Mouse (Mus musculus) kidney, postnatal 25 days (tissue): ENCODE data around the gene Hmgb1.

ENCODE experiments used
- DNase-seq, 2 experiments: peaks; one replicate each; pipeline ENCODE4 v3.0.0; 2021; ENCODE audit warnings: mixed read lengths in 2 of 2

Gene Hmgb1

GRCm38 (mm10) chr5:149184844-149185186 lies 526 bp upstream of the Hmgb1 start:
- DNase-seq, result peak; percentile 60 to 76

DNA sequence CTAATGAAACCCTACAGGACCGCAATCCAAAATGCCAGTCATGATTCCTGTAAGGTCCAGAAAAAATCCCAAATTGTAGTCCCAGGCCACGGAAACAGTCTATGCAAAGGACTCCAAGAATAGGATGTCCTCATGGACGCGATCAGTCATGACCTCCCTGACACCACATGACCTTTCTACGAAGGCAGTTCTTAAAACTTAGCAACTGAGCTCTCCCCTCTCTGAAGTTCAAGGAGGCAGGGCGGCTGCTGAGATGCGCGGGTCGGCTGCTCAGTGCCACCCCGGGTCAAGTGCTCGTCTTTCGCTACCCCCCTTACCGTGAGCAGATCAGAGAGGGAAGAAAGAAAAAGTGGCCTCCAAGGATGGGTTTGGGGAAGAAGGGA lies 577 bp downstream of the Hmgb1 start:
- no peak for DNase-seq

GRCm38 (mm10) chr5:149183122-149183521 lies 1.2 kb downstream of the Hmgb1 start:
- no peak for DNase-seq

DNA sequence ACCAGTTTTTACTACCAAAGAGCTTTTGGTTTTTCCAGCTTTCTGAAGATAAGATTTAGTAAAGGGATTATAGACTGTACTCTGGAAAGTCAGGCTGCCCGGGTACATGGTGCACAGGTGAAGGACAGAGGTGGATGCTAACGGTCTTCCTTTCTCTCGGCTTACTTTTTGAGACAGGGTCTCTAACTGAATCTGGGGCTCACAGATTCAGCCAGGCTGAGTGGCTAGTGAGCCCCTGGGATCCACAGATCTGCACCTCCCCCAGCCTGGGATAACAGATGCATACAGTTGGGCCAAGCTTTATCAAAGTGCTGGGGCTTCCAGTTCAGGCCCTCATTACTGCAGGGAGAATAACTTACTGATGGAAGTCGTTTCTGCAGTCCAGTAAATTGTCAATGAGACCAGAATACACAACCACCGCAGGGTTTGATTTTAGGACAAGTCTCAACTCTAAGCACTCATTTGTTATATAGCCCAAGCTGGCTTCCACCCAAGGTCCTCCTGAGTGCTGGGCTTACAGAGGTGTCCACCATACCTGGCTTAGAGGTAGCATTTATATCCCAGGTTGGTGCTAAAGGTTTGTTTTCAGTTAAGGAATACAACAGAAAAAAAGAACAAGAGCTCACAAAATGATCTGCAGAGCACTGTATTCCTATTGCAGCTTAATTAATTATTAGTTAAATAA lies 2.0 kb downstream of the Hmgb1 start:
- no peak for DNase-seq

- no peak for DNase-seq
Observed at GRCm38 (mm10) chr5:149179826-149180225, 4.5 kb downstream of the Hmgb1 start.

GRCm38 (mm10) chr5:149178095-149178494 lies 6.2 kb downstream of the Hmgb1 start:
- no peak for DNase-seq

GRCm38 (mm10) chr5:149175736-149176135 lies 8.6 kb downstream of the Hmgb1 start:
- no peak for DNase-seq

DNA sequence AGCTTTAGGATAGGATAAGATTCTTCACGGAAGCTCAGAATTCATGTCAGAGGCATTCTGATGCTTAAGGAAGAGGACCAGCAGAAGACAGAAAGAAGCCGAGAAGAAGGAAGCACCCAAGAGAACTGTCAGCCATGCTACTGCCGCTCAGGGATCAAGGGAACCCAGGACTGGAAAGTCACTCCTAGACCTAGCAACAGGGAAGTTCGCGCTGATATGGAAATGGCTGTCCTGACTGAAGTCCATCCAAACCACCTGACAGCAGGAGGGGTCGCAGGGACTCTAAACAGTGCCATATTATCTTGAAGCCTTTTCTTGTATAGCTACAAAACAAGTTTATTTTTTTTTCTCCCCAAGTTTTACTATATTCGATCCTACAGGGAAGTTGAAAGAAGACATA lies 9.8 kb downstream of the Hmgb1 start:
- no peak for DNase-seq

- DNase-seq, result no peak
Observed at GRCm38 (mm10) chr5:149172246-149172645, 12.0 kb downstream of the Hmgb1 start.

DNA sequence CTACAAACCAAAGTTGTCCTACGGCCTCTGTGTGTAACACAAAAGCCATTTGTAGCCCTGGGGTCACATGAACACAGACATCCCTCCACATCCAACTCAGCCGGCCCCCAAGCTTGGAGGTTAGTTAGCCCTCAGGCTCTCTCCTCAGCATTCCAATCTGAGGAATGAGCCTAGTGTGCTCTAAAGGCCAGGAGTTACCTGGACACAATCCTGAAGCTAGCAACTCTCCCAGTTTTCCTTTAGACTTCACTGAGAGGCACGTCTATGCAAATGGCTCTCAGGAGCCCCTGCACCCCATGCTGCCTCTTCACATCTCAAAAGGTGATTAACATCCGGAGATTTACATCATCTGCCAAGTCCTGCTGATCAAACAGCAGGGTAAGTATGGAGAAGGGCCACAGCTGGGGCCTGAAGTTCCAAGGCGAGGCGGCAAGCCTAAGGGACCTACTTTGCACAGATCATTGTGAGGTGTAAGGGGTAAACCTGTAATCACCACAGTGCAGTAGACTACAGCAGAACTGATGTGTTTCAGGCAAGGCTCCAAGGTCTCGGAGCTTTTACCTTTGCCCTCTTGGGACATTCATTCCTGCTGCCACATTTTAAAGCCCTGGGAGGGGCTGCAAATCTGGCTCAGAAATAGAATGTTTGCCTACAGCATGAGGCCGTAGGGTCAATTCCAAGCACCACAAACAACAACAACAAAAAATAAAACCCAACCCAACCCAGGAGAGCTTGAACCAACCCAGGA lies 13.3 kb downstream of the Hmgb1 start:
- peak; percentile 46 to 53 for DNase-seq

GRCm38 (mm10) chr5:149168816-149169215 lies 15.5 kb downstream of the Hmgb1 start:
- no peak for DNase-seq

DNA sequence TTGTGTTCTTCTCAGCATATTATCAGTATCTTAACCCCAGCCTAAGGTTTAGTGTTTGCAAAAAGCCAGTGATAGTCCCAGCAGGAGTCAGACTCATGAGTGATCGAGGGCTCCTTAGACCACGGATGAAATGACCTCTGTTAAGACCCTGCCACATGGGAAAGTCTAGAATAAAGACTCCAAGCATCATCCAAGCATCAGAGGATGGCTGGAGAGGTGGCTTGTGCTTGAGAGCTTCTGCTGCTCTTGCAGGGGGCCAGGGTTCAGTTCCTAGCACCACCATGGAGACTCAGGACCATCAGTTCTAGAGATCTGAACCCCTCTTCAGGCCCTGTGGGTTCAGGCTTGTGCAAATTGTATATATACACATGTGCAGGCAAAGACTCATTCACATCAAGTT lies 16.2 kb downstream of the Hmgb1 start:
- no peak for DNase-seq

GRCm38 (mm10) chr5:149166011-149166410 lies 18.3 kb downstream of the Hmgb1 start:
- DNase-seq, result no peak

DNA sequence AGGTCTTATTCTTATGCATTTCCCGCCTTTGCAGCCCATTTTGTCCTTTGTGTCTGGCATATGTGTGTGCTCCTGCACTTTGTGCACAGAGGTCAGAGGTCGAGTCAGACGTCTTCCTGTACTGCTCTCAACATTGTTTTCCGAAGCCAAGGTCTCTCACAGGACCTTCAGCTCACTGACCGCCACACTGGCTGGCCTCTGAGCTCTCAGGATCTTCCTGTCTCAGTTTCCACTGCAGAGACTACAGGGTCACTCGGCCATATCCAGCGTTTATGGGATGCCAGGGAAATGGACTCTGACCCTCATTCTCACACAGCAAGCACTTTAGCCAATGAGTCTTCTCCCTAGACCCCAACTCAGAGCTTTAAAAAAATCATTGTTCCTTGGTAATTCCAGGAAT lies 19.4 kb downstream of the Hmgb1 start:
- peak; percentile 30 to 70 for DNase-seq

GRCm38 (mm10) chr5:149162890-149163289 lies 21.4 kb downstream of the Hmgb1 start:
- DNase-seq, result peak in 1 of 2 experiments; percentile 8

GRCm38 (mm10) chr5:149160469-149160868 lies 23.8 kb downstream of the Hmgb1 start:
- no peak for DNase-seq

DNA sequence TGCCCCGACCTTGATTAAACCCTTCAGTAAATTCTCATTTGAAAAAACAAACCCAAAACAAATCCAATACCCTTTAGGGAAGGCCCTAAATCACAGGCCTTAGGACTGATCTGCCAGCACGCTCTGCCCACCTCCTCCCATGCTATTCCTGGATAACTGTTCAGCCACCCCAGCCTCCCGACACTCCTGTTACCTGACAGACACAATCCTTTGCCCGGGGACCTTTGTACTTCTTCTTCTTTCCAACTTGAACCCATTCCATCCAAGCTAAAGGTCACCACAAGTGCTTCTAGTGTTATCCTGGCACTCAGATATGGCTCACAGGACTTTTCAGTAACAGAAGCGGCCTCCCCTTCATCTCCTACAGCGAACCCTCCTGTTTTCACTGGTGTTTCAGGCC lies 25.3 kb downstream of the Hmgb1 start:
- DNase-seq, result peak; percentile 47 to 70

DNA sequence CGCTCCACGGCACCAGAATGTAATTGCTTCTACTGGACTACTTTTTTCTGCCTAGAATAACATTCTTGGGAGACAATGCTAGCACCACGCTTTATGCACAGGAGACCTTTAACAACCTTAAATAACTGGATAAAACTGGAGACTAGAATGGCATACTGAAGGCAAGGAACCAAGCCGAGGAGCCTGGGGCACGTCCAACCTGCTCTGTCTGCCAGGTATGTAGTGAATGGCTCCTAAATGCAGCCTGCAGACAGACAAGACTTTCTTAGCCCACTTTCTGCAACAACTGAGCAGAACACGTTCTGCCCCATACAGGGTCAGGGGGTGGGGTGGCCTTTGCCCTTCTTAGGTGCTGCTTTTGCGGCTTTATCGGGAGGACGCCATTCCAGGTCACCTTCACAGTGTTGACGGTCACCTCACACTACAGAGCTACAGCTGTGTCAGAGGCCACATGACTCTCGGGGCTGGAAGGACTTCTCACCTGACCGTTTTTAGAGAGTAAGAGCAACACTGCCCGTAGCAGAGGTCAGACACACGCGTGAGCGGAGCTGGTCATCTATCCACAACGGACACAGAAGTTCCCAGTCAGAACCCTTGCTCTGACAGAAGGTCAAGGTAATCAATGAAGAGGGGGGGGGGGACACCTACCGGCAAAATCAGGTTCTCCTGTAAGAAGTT lies 27.3 kb downstream of the Hmgb1 start:
- peak; percentile 42 to 60 for DNase-seq

DNA sequence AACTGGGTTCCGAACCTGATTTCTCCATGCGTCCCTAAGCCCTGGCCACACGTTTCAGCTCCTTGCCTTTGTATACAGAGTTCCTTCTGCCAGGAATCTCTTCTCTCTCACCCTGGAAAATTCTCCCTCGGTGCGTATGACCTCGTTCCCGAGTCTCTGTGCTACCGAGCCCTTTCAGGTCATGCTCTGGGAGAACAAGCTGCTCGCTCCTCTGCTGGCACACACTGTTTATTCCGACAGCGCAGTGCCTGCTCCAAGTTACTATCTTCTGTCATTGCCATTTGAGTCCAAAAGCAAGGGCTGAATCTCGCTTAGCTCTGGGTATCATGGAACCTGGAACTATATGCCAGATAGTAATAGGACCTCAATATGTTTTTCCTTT lies 31.5 kb downstream of the Hmgb1 start:
- peak; percentile 7 to 68 for DNase-seq

DNA sequence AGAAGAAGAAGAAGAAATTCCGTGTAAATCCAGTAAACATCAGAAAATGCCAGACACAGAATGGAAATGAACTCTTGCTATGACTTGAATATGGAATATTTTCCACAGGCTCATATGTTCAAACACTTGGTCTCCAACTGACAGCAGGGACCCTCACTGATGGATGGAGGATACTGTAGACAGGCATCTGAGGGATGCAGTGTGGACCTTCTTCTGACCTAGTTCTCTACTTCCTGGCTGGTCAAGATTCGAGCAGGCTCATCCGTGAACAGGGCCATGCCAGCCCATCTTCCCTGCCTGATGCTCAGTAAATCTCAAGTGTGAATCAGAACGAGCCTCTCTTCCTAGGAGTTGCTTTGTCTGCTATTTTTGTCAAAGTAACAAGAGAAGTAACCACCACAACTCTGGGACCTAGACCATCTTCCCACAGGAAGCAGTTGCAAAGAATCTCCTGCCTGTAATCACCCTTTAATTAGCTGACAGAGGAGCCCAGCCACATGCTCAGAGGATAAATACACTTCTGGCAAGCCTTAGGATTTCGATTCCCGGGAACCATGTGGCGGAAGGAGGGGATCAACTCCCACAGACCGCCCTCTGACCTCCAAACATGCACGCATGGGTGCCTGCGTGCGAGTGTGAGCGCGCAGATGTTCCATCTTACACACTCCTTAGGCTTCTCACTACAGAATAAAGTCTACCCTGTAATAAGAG lies 32.1 kb downstream of the Hmgb1 start:
- peak; percentile 31 to 52 for DNase-seq

GRCm38 (mm10) chr5:149150882-149151281 lies 33.4 kb downstream of the Hmgb1 start:
- DNase-seq, result no peak

DNA sequence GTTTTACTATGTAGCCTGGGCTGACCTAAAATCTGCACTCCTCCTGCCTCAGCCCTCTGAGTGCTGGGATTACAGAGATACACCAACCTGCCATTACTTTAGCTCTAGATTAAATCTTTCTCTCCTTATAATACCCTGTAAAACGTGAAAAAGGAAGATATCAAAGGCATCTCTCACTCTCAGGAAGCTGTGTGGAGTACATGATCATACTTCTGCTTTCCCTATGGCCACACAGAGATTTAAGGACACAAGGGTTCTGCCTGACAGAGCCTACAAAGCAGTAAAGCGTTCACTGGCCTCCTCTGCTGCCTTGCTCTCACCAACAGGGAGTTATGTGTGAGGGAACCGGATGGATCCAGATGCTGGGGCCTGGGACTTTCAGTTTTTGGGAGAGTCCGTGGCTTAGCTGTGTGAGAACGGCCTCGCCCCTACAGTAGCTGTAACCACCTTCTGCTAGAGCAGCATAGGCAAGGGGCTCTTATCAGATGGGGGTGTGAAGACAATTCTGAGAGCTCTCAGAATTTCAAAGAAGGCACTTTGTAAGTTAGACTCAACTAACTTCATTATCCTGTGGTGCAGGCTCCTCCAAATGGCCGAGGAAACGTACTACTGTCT lies 36.8 kb downstream of the Hmgb1 start:
- peak in 1 of 2 experiments; percentile 41 for DNase-seq

DNA sequence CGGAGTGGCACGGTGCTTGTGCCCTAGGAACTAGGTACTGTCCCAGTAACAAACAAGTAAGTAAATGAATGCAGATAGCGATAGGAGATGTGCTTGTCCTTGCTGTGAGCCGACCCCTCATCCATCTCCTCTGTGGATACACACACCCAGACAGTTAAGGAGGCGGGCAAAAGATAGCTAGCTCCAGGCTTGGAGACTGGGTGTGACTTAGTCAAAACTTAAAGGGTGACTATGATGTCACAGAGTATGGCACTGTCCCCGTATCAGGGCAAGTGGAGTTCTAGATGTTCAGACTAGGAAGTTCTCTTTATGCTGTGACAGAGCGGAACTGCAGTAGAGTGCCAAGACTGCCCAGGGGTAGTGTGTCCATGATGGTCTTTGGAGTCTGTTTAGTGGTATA lies 37.6 kb downstream of the Hmgb1 start:
- no peak for DNase-seq
